Mouse (Mus musculus) A20 (cell line): ENCODE data around the gene Tuba3a.
A peak's percentile ranks its signal among the peaks of the same experiment; 100 is the strongest.

Experiments used
- DNase-seq: peaks from one replicate; pipeline ENCODE4 v3.0.0-alpha.2; 2011; ENCODE audit warnings: low read depth, low spot score

The Tuba3a gene

DNA sequence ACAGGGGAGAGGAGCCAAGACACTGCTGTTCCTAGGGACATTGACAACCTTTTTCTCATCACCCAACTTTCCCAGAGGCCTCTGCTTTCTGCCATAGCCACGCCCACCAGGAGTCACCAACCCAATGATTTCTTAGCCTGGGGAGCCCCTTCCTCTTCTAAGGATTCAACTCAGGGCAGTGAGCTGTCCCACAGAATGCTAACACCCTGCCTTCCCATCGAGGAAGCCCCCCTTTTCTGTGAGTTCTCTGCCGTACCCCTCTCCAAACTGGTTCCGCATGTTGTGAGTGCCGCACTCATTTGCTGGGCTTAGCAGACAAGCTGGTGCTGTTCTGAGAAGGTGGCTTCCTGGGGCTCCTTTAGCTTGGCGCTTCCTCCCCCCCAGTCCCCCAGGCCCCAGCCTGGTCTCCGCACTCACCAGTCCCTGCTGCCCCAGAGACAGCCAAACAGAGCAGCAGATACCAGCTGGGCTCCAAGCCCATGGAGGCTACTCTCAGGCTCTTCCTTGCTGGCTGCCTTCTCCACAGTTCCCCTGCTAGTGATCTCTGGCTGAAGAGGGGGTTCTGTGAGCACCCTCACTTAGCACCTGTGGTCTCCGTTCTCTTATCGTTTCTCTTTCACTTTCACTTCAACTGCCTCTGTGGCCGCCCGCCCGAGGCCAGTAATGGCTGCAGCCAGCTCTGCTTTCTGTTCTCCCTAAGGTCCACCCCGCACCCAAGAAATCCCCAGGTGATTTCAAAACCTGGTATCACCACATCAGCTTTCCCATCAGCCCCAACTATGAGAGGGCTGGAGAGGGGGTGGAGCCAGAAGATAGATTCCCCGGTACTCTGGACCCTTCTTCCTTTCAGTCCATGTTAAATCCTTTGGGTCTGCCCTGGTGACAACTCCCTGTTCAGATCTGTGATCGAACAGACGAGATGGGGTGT is 54.5 kb downstream of the Tuba3a start, which contains the start of gene Tapbpl:
Gene Tapbpl, minus strand, starts transcription at position 744 of the 928 bp plus-strand sequence.
- DNase-seq, result peak; percentile 90

DNA sequence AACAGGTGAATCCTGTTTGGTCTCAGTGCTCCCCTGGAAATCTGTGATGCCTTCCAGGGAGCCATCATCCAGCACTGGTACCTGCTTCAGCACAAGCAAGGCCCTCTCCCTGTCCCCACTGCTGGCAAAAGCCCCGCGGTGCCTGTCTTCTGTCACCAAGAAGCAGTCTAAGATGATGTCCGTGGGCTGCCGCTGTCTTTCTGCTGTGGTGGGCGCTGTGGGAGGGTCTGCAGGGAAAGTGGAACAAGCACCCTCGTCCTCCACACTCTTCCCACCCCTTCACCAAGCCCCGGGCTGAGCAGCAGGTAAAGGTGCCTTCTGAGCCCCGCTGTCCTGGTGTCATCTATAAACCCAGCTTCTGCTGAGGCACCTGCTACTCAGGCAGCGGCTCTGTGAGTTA is 55.3 kb downstream of the Tuba3a start:
- DNase-seq, result no peak
